Mouse (Mus musculus) brain, embryonic 14.5 days (tissue): ENCODE data around the gene Crb2.

Experiments
- CTCF ChIP-seq: fragments of 200-500 bp; IDR thresholded peaks from 2 replicates; pipeline ENCODE4 v1.5.1; 2012; ENCODE audit warnings: inconsistent platforms, mild to moderate bottlenecking, moderate library complexity, borderline replicate concordance; ENCODE audit not compliant: insufficient read depth, insufficient read length; ENCODE audit errors: extremely low read depth
- POLR2A ChIP-seq: fragments of 200-500 bp; IDR thresholded peaks from 2 replicates; pipeline ENCODE4 v1.6.1; 2012; ENCODE audit warnings: mild to moderate bottlenecking, inconsistent platforms, borderline replicate concordance; ENCODE audit not compliant: poor library complexity, insufficient read depth, insufficient read length, severe bottlenecking; ENCODE audit errors: extremely low read depth

- TF ChIP-seq CTCF (no peak), POLR2A (no peak)
Observed at GRCm38 (mm10) chr2:37784473-37784872, 8.4 kb downstream of the Crb2 start.
